Mouse (Mus musculus) erythroblast, embryonic 14.5 days (primary cell): ENCODE results near the gene Ablim2.

Experiments
- GATA1 ChIP-seq: IDR thresholded peaks from 2 replicates; pipeline ENCODE4 v1.6.1; 2012; ENCODE audit warnings: low read length, inconsistent platforms, mixed read lengths
- TAL1 ChIP-seq: IDR thresholded peaks from 3 replicates; pipeline ENCODE4 v1.6.1; 2012; ENCODE audit warnings: low read length, inconsistent platforms, mixed read lengths

DNA sequence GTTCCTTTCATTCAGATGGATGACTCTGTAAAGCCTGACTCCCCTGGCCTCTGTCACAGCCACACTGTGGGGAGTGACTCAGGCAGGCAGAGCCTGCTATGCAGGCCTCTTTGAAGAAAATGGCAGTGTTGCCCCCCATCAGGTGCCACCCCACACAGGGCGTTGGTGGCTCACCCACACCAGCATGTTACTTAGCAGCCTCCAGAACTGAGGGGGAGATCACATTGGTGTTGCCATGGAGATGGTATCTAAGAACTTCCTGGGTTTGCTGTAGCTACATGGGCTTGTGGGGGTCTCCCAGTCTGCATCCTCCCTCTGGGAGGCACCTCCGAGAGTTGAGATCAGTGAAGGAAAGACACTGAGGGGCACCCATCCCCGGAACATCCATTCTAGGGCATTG, 52.8 kb downstream of the Ablim2 start:
- no peak for TF ChIP-seq TAL1
- TF ChIP-seq GATA1, result no peak
